Mouse (Mus musculus) ES-E14 (cell line): Measurements from ENCODE around the gene Stat2. TPM values are rescaled to one million over a fixed set of nuclear protein-coding genes. Genes with fewer than 3 reads are reported as not detected.
A peak's percentile ranks its signal among the peaks of the same experiment; 100 is the strongest.

Experiments
- DNase-seq: peaks from one replicate; pipeline ENCODE4 v3.0.0-alpha.2; 2013; ENCODE audit warnings: low read depth, low spot score
- H3K27ac ChIP-seq: 2 replicates; pipeline ENCODE4 v1.5.1; 2012; ENCODE audit warnings: low read depth, mild to moderate bottlenecking, low read length, moderate library complexity, mixed read lengths; ENCODE audit not compliant: poor library complexity, insufficient read depth, severe bottlenecking
- H3K36me3 ChIP-seq: 2 replicates; pipeline ENCODE4 v1.6.1; 2012; ENCODE audit warnings: mild to moderate bottlenecking, low read length, moderate library complexity, mixed read lengths; ENCODE audit not compliant: control insufficient read depth, poor library complexity, insufficient read depth, severe bottlenecking
- H3K4me1 ChIP-seq, 2 experiments: fragments of 150-350 bp in 1 of 2; sonication (generic) in 1 of 2; 2 replicates each; pipeline ENCODE4 v1.6.1; 2012; ENCODE audit warnings: low read length in 2 of 2, mild to moderate bottlenecking in 1 of 2, mixed read lengths in 1 of 2; ENCODE audit not compliant: control insufficient read depth in 2 of 2, insufficient read depth in 2 of 2, poor library complexity in 1 of 2
- H3K4me3 ChIP-seq, 2 experiments: fragments of 150-350 bp in 1 of 2; sonication (generic) in 1 of 2; 2 replicates each; pipeline ENCODE4 v1.5.1; 2012; ENCODE audit warnings: low read length in 2 of 2, low read depth in 1 of 2, mild to moderate bottlenecking in 1 of 2, mixed read lengths in 1 of 2; ENCODE audit not compliant: insufficient read depth in 1 of 2, poor library complexity in 1 of 2, severe bottlenecking in 1 of 2
- H3K9ac ChIP-seq: 2 replicates; pipeline ENCODE4 v1.6.1; 2012; ENCODE audit warnings: low read depth, mild to moderate bottlenecking, low read length, mixed read lengths; ENCODE audit not compliant: poor library complexity, insufficient read depth, severe bottlenecking
- H3K9me3 ChIP-seq: fragments of 150-350 bp; sonication (generic); 2 replicates; pipeline ENCODE4 v1.6.1; 2012; ENCODE audit warnings: low read depth, mild to moderate bottlenecking, low read length; ENCODE audit not compliant: control insufficient read depth, insufficient read depth
- CHD2 ChIP-seq: IDR thresholded peaks from 2 replicates; pipeline ENCODE4 v1.6.1; 2014; ENCODE audit warnings: mild to moderate bottlenecking, low read depth, low read length, inconsistent platforms
- HCFC1 ChIP-seq: IDR thresholded peaks from 2 replicates; pipeline ENCODE4 v1.6.1; 2012; ENCODE audit warnings: low read length, inconsistent platforms, borderline replicate concordance; ENCODE audit not compliant: insufficient read depth
- MAFK ChIP-seq: IDR thresholded peaks from 2 replicates; pipeline ENCODE4 v1.6.1; 2014; ENCODE audit warnings: mild to moderate bottlenecking, low read depth, low read length, inconsistent platforms; ENCODE audit not compliant: insufficient read depth
- ZC3H11A ChIP-seq: IDR thresholded peaks from 2 replicates; pipeline ENCODE4 v1.6.1; 2012; ENCODE audit warnings: low read depth, mild to moderate bottlenecking, inconsistent platforms, low read length, borderline replicate concordance
- ZNF384 ChIP-seq: IDR thresholded peaks from 2 replicates; pipeline ENCODE4 v1.6.1; 2012; ENCODE audit warnings: low read depth, low read length, inconsistent platforms
- in situ Hi-C, 2 experiments: fragments of 600-800 bp; cut with MboI; formaldehyde crosslinking; loops; one replicate each; pipeline ENCODE4 v1.15.1; 2025; ENCODE audit warnings: low sequenced_read_pairs in 2 of 2, inconsistent platforms in 1 of 2; ENCODE audit not compliant: unreplicated experiment in 2 of 2
- total RNA-seq: library from RNA; depleted of rRNA; stranded (reverse); fragments of 300-350 nt; gene quantifications from 2 replicates; pipeline ENCODE4 v1.2.3, GENCODE M21; 2012

Gene Stat2
- total RNA-seq, 1 experiment = 10.6 TPM

DNA sequence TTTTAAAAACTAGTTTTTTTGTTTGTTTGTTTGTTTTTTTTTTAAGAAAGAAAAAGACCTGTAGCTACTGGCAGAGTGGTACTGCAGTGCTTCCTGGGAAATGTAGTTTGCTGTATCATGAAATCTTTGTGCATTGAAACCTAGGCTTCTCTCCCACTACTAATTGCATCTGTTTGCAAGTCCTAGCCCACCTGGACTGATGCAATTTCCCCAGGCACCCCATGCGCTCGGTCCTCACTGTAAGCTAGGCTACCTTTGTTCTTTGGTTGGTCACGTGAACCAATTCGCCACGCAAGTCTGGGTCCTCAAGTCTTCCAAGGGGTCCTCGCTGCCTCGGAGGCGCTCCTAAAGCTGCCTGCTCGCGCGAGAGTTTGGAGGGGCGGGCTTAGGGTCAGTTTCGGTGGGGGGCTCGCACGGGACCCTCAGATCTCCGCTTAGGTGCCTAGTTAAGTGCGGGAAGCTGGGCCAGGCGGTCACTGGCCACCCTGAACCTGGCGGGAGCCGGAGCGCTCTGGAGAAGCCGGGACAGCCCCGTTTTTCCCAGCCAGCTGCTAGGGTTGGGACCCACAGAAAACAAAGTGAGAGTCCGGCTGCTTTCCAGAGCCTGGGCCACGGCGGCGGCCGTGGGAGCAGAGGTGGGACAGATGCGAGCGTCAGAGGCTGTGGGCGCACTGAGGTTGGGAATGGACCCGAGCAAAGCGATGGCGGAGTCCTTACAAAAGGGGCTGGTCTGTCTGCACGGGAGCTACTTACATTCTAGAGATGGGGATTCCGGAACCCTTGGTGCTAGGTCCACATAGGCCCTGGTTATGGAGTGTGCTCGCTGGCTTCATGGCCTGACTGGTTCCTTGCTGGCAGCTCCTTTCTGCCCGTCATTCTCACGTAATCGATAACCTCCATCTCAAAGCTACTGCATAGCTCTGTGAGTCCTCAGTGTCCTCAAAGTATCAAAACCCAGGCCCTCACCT is 52.1 kb downstream of the Stat2 start, which contains the start of gene Cnpy2:
TSS of gene Cnpy2 (plus strand) at position 319 of the 968 bp plus-strand sequence.
- in situ Hi-C loops = no loop called here
- Histone ChIP-seq H3K9ac (peak within 1 kb of the TSS; percentile 89), H3K4me1 (peaks cover 3% of the 10 kb centered on the region in 2 experiments; a peak in 1 of 4 replicates), H3K36me3 (peaks cover 27% of the 10 kb centered on the region), H3K9me3 (no peaks in the 10 kb centered on the region), H3K4me3 (peak within 1 kb of the TSS; percentile 82 to 86), H3K27ac (peak within 1 kb of the TSS; percentile 65)
- TF ChIP-seq ZNF384 (0 out of 2 replicates have a peak, but pooled peaks have one; percentile 56), CHD2 (peak; percentile 92), HCFC1 (peak; percentile 81), MAFK (no peak)
- DNase-seq = peak; percentile 92

GRCm38 (mm10) chr10:128323516-128323915 is 53.2 kb downstream of the Stat2 start:
- no peak for TF ChIP-seq CHD2
- no peak for TF ChIP-seq MAFK
- TF ChIP-seq ZNF384 = no peak
- TF ChIP-seq ZC3H11A = no peak
- TF ChIP-seq HCFC1 = no peak
- in situ Hi-C loops = no loop called here
- H3K9ac ChIP-seq = peak overlapping the region; percentile 89
- no peak overlapping the region for H3K27ac ChIP-seq
- peaks cover 3% of the 10 kb centered on the region in 2 experiments; a peak in 1 of 4 replicates for H3K4me1 ChIP-seq
- peaks cover 22% of the 10 kb centered on the region for H3K36me3 ChIP-seq
- DNase-seq = no peak
- H3K9me3 ChIP-seq = no peaks in the 10 kb centered on the region
- peak overlapping the region; percentile 82 to 86 for H3K4me3 ChIP-seq

DNA sequence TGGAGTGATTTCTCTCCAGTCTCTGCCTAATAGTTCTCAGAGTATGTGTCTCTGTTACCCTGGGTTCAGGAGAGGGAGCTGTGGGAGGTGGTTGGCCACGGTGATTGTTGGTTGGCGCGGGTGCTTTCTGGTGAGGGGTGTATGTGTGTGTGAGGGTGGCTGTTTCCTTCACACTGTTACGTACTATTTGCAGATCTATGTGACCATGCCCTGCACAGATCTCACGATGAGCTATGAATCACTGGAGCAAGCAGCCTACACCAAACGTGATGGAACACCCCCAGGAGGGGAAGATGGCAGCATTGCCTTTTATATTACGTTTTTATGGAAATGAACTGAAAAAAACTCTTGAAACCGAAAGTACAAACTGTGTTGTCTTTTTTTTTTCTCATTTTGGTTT is 56.5 kb downstream of the Stat2 start:
- no peak overlapping the region for H3K9ac ChIP-seq
- TF ChIP-seq CHD2 (no peak), ZC3H11A (no peak), MAFK (no peak), HCFC1 (no peak)
- no peak for DNase-seq
- peaks cover under 1 to 3% of the 10 kb centered on the region in 2 experiments; a peak in 1 of 4 replicates for H3K4me1 ChIP-seq
- no peak overlapping the region for H3K4me3 ChIP-seq
- in situ Hi-C loops = no loop called here
- peaks cover 11% of the 10 kb centered on the region; the same call in 1 of the 2 replicates for H3K36me3 ChIP-seq
- H3K9me3 ChIP-seq = no peaks in the 10 kb centered on the region
- H3K27ac ChIP-seq = no peak overlapping the region

- H3K4me3 ChIP-seq = no peak overlapping the region
- TF ChIP-seq HCFC1 (no peak), CHD2 (no peak), MAFK (no peak), ZC3H11A (no peak), ZNF384 (0 out of 2 replicates have a peak, but pooled peaks have one; percentile 35)
- H3K36me3 ChIP-seq = peaks cover 11% of the 10 kb centered on the region; the same call in 1 of the 2 replicates
- in situ Hi-C loops = no loop called here
- H3K27ac ChIP-seq = no peak overlapping the region
- DNase-seq = no peak
- no peaks in the 10 kb centered on the region for H3K9me3 ChIP-seq
- no peak overlapping the region for H3K9ac ChIP-seq
- H3K4me1 ChIP-seq = peaks cover 0 to 3% of the 10 kb centered on the region in 2 experiments; a peak in 1 of 4 replicates
These were observed 57.3 kb downstream of the Stat2 start for GRCm38 (mm10) chr10:128327610-128328009.
